Mouse (Mus musculus) midbrain, embryonic 15.5 days (tissue): ENCODE measurements around the gene Dglucy. TPM values are rescaled to one million over a fixed set of nuclear protein-coding genes. Genes with fewer than 3 reads are reported as not detected.

Experiments
- ATAC-seq: fragments of 200-750 bp; cut with Nextera tagmentation; replicated peaks from 2 replicates; pipeline ENCODE4 v1.8.0; 2017; ENCODE audit warnings: moderate TSS enrichment
- H3K27ac ChIP-seq: fragments of 300-500 bp; sonication (generic); 2 replicates; pipeline ENCODE4 v1.5.1; 2015; ENCODE audit warnings: mild to moderate bottlenecking, inconsistent platforms
- H3K27me3 ChIP-seq: fragments of 300-500 bp; sonication (generic); replicated peaks from 2 replicates; pipeline ENCODE4 v1.6.1; 2015; ENCODE audit warnings: inconsistent platforms
- H3K36me3 ChIP-seq: fragments of 300-500 bp; sonication (generic); replicated peaks from 2 replicates; pipeline ENCODE4 v1.6.1; 2015; ENCODE audit warnings: inconsistent platforms
- H3K4me1 ChIP-seq: fragments of 300-500 bp; sonication (generic); 2 replicates; pipeline ENCODE4 v1.6.1; 2015; ENCODE audit warnings: inconsistent platforms
- H3K4me2 ChIP-seq: fragments of 300-500 bp; sonication (generic); 2 replicates; pipeline ENCODE4 v1.6.1; 2015; ENCODE audit warnings: inconsistent platforms, mild to moderate bottlenecking, moderate library complexity
- H3K4me3 ChIP-seq: fragments of 300-500 bp; sonication (generic); 2 replicates; pipeline ENCODE4 v1.5.1; 2015; ENCODE audit warnings: mild to moderate bottlenecking, inconsistent platforms
- H3K9ac ChIP-seq: fragments of 300-500 bp; sonication (generic); 2 replicates; pipeline ENCODE4 v1.6.1; 2015; ENCODE audit warnings: mild to moderate bottlenecking, inconsistent platforms
- H3K9me3 ChIP-seq: fragments of 300-500 bp; sonication (generic); 2 replicates; pipeline ENCODE4 v1.6.1; 2016; ENCODE audit warnings: inconsistent platforms
- WGBS: fragments of 180-500 bp; shearing (Covaris S2); methylation state at CpG from one replicate; pipeline ENCODE4 v1.1.7; 2015; ENCODE audit warnings: mixed read lengths; 5-methylcytosine and 5-hydroxymethylcytosine counted together
- polyA plus RNA-seq: library from polyadenylated mRNA; unstranded; fragments of >200 nt; fragmentation: Nextera tagmentation; extraction: Ambion mirVana; gene quantifications from 2 replicates; pipeline ENCODE4 v1.2.1, GENCODE M21; 2015

Gene Dglucy
- polyA plus RNA-seq, 1 experiment from 2014 or later, result 2.9 TPM

GRCm38 (mm10) chr12:100831021-100831420, 52.2 kb downstream of the Dglucy start:
- no peaks in the 10 kb centered on the region for H3K36me3 ChIP-seq
- WGBS, result 75% methylated on average over 2 of the region's 2 CpGs
- H3K27me3 ChIP-seq, result no peaks in the 10 kb centered on the region
- no peak for ATAC-seq
- no peaks in the 10 kb centered on the region for H3K9me3 ChIP-seq
- no peak overlapping the region for H3K4me3 ChIP-seq
- H3K4me2 ChIP-seq, result no peak overlapping the region
- H3K9ac ChIP-seq, result no peak overlapping the region
- no peak overlapping the region for H3K27ac ChIP-seq
- no peaks in the 10 kb centered on the region for H3K4me1 ChIP-seq

GRCm38 (mm10) chr12:100831629-100832325, 52.9 kb downstream of the Dglucy start:
- Histone ChIP-seq H3K9ac (no peak overlapping the region), H3K27me3 (no peaks in the 10 kb centered on the region), H3K36me3 (no peaks in the 10 kb centered on the region), H3K4me1 (no peaks in the 10 kb centered on the region), H3K4me3 (no peak overlapping the region), H3K4me2 (no peak overlapping the region), H3K27ac (no peak overlapping the region), H3K9me3 (no peaks in the 10 kb centered on the region)
- 19% methylated on average over 8 of the region's 8 CpGs for WGBS
- no peak for ATAC-seq

GRCm38 (mm10) chr12:100837208-100837607, 58.4 kb downstream of the Dglucy start:
- ATAC-seq, result no peak
- Histone ChIP-seq H3K9ac (no peak overlapping the region), H3K27me3 (no peaks in the 10 kb centered on the region), H3K9me3 (no peaks in the 10 kb centered on the region), H3K27ac (no peak overlapping the region), H3K4me2 (no peak overlapping the region), H3K36me3 (no peaks in the 10 kb centered on the region), H3K4me1 (no peaks in the 10 kb centered on the region), H3K4me3 (no peak overlapping the region)
- 92% methylated on average over 3 of the region's 3 CpGs for WGBS

- no peak for ATAC-seq
- Histone ChIP-seq H3K4me1 (no peaks in the 10 kb centered on the region), H3K27ac (no peak overlapping the region), H3K36me3 (no peaks in the 10 kb centered on the region), H3K4me3 (no peak overlapping the region), H3K9ac (no peak overlapping the region), H3K4me2 (no peak overlapping the region), H3K9me3 (no peaks in the 10 kb centered on the region), H3K27me3 (no peaks in the 10 kb centered on the region)
- WGBS, result 22% methylated on average over 8 of the region's 8 CpGs
These were observed 60.3 kb downstream of the Dglucy start for GRCm38 (mm10) chr12:100839079-100839600.

GRCm38 (mm10) chr12:100839926-100840325, 61.1 kb downstream of the Dglucy start:
- Histone ChIP-seq H3K36me3 (no peaks in the 10 kb centered on the region), H3K4me2 (no peak overlapping the region), H3K9ac (peak overlapping the region; percentile 14; the same call in 1 of the 2 replicates), H3K9me3 (no peaks in the 10 kb centered on the region), H3K27ac (no peak overlapping the region), H3K4me3 (no peak overlapping the region), H3K27me3 (no peaks in the 10 kb centered on the region), H3K4me1 (no peaks in the 10 kb centered on the region)
- WGBS, result 80% methylated on average over 6 of the region's 6 CpGs
- no peak for ATAC-seq

- ATAC-seq, result peak; percentile 77
- Histone ChIP-seq H3K36me3 (no peaks in the 10 kb centered on the region), H3K4me2 (no peak overlapping the region), H3K9ac (no peak overlapping the region), H3K27ac (no peak overlapping the region), H3K9me3 (no peaks in the 10 kb centered on the region), H3K4me1 (no peaks in the 10 kb centered on the region), H3K27me3 (no peaks in the 10 kb centered on the region), H3K4me3 (no peak overlapping the region)
- WGBS, result 12% methylated on average over 3 of the region's 3 CpGs
These were observed 62.4 kb downstream of the Dglucy start for GRCm38 (mm10) chr12:100841211-100841792.

GRCm38 (mm10) chr12:100843171-100843570, 64.3 kb downstream of the Dglucy start:
- no peaks in the 10 kb centered on the region for H3K4me1 ChIP-seq

GRCm38 (mm10) chr12:100844546-100844945, 65.7 kb downstream of the Dglucy start:
- no peak overlapping the region for H3K27ac ChIP-seq
- no peak for ATAC-seq
- H3K4me1 ChIP-seq, result no peaks in the 10 kb centered on the region
- no peak overlapping the region for H3K9ac ChIP-seq
- WGBS, result 85% methylated on average over 7 of the region's 7 CpGs
- no peaks in the 10 kb centered on the region for H3K27me3 ChIP-seq
- H3K9me3 ChIP-seq, result no peaks in the 10 kb centered on the region
- no peak overlapping the region for H3K4me3 ChIP-seq
- no peak overlapping the region for H3K4me2 ChIP-seq
- H3K36me3 ChIP-seq, result no peaks in the 10 kb centered on the region

More at GRCm38 (mm10) chr12:100843171-100843570, 64.3 kb downstream of the Dglucy start:
- H3K27me3 ChIP-seq, result no peaks in the 10 kb centered on the region
- no peak overlapping the region for H3K9ac ChIP-seq
- H3K4me2 ChIP-seq, result no peak overlapping the region
- ATAC-seq, result no peak
- no peaks in the 10 kb centered on the region for H3K9me3 ChIP-seq
- H3K27ac ChIP-seq, result no peak overlapping the region
- H3K36me3 ChIP-seq, result no peaks in the 10 kb centered on the region
- WGBS, result 86% methylated on average over 4 of the region's 4 CpGs
- H3K4me3 ChIP-seq, result no peak overlapping the region

GRCm38 (mm10) chr12:100845829-100846228, 67.0 kb downstream of the Dglucy start:
- Histone ChIP-seq H3K27ac (no peak overlapping the region), H3K27me3 (no peaks in the 10 kb centered on the region), H3K9ac (no peak overlapping the region), H3K36me3 (no peaks in the 10 kb centered on the region), H3K4me2 (no peak overlapping the region), H3K4me1 (no peaks in the 10 kb centered on the region), H3K9me3 (no peaks in the 10 kb centered on the region), H3K4me3 (no peak overlapping the region)
- no peak for ATAC-seq
- 26% methylated on average over 2 of the region's 2 CpGs for WGBS

- no peak overlapping the region for H3K27ac ChIP-seq
- H3K9me3 ChIP-seq, result no peaks in the 10 kb centered on the region
- no peak overlapping the region for H3K4me3 ChIP-seq
- no peaks in the 10 kb centered on the region for H3K36me3 ChIP-seq
- H3K9ac ChIP-seq, result no peak overlapping the region
- H3K4me2 ChIP-seq, result no peak overlapping the region
- H3K27me3 ChIP-seq, result no peaks in the 10 kb centered on the region
- no peaks in the 10 kb centered on the region for H3K4me1 ChIP-seq
- WGBS, result 35% methylated on average over 1 of the region's 1 CpGs
- ATAC-seq, result no peak
These were observed 67.7 kb downstream of the Dglucy start for GRCm38 (mm10) chr12:100846566-100846965.

GRCm38 (mm10) chr12:100847437-100848080, 68.7 kb downstream of the Dglucy start:
- WGBS, result 63% methylated on average over 11 of the region's 11 CpGs
- Histone ChIP-seq H3K4me3 (no peak overlapping the region), H3K36me3 (no peaks in the 10 kb centered on the region), H3K9me3 (no peaks in the 10 kb centered on the region), H3K4me1 (no peaks in the 10 kb centered on the region), H3K27ac (no peak overlapping the region), H3K27me3 (no peaks in the 10 kb centered on the region), H3K4me2 (no peak overlapping the region), H3K9ac (no peak overlapping the region)
- ATAC-seq, result no peak

- H3K9ac ChIP-seq, result no peak overlapping the region
- H3K36me3 ChIP-seq, result no peaks in the 10 kb centered on the region
- peak; percentile 89 for ATAC-seq
- H3K27ac ChIP-seq, result no peak overlapping the region
- no peaks in the 10 kb centered on the region for H3K4me1 ChIP-seq
- H3K9me3 ChIP-seq, result no peaks in the 10 kb centered on the region
- H3K4me3 ChIP-seq, result no peak overlapping the region
- 84% methylated on average over 7 of the region's 7 CpGs for WGBS
- H3K4me2 ChIP-seq, result no peak overlapping the region
- H3K27me3 ChIP-seq, result no peaks in the 10 kb centered on the region
These were observed 70.7 kb downstream of the Dglucy start for GRCm38 (mm10) chr12:100849421-100850138.
